Mouse (Mus musculus) ovary, postnatal 14 days (tissue): ENCODE measurements around the gene Ccdc60.
A peak's percentile ranks its signal among the peaks of the same experiment; 100 is the strongest.
"Not testable (repeated sequence)": the region's sequence is repeated elsewhere in the genome, so short reads cannot be mapped to it uniquely, and the experiment has no call there.

Experiments used
- DNase-seq: peaks from one replicate; pipeline ENCODE4 v3.0.0; 2022; ENCODE audit warnings: low spot score

Gene Ccdc60

GRCm38 (mm10) chr5:116192693-116193092 is 96.1 kb downstream of the Ccdc60 start:
- DNase-seq = no peak

GRCm38 (mm10) chr5:116191596-116191995 is 97.2 kb downstream of the Ccdc60 start:
- no peak for DNase-seq

- no peak for DNase-seq
These were observed 99.0 kb downstream of the Ccdc60 start for GRCm38 (mm10) chr5:116189818-116190217.

- DNase-seq = no peak
These were observed 108.2 kb downstream of the Ccdc60 start for GRCm38 (mm10) chr5:116180594-116180993.

- DNase-seq = no peak
These were observed 117.1 kb downstream of the Ccdc60 start for GRCm38 (mm10) chr5:116171721-116172120.

- no peak for DNase-seq
These were observed 121.8 kb downstream of the Ccdc60 start for GRCm38 (mm10) chr5:116166965-116167364.

GRCm38 (mm10) chr5:116165203-116165888 is 123.4 kb downstream of the Ccdc60 start:
- no peak for DNase-seq

GRCm38 (mm10) chr5:116154811-116155210 is 134.0 kb downstream of the Ccdc60 start:
- DNase-seq = no peak

GRCm38 (mm10) chr5:116146446-116146845 is 142.3 kb downstream of the Ccdc60 start:
- not testable (repeated sequence) for DNase-seq

GRCm38 (mm10) chr5:116144711-116145110 is 144.1 kb downstream of the Ccdc60 start:
- DNase-seq = no peak

- DNase-seq = no peak
These were observed 148.1 kb downstream of the Ccdc60 start for GRCm38 (mm10) chr5:116140682-116141081.

GRCm38 (mm10) chr5:116123344-116123743 is 165.4 kb downstream of the Ccdc60 start:
- peak; percentile 74 for DNase-seq

GRCm38 (mm10) chr5:116116567-116116966 is 172.2 kb downstream of the Ccdc60 start:
- DNase-seq = peak; percentile 9

- DNase-seq = no peak
These were observed 172.7 kb downstream of the Ccdc60 start for GRCm38 (mm10) chr5:116116110-116116509.

- DNase-seq = no peak
These were observed 173.5 kb downstream of the Ccdc60 start for GRCm38 (mm10) chr5:116115071-116115834.

GRCm38 (mm10) chr5:116108651-116109050 is 180.1 kb downstream of the Ccdc60 start:
- DNase-seq = no peak

GRCm38 (mm10) chr5:116084231-116084630 is 204.6 kb downstream of the Ccdc60 start:
- DNase-seq = no peak

GRCm38 (mm10) chr5:116083081-116083480 is 205.7 kb downstream of the Ccdc60 start, which contains the start of gene Tmem233:
Tmem233 (minus strand) TSS chr5:116083244.
- no peak for DNase-seq

- DNase-seq = no peak
These were observed 206.4 kb downstream of the Ccdc60 start for GRCm38 (mm10) chr5:116082241-116082900.

GRCm38 (mm10) chr5:116081616-116082015 is 207.2 kb downstream of the Ccdc60 start:
- no peak for DNase-seq

- DNase-seq = no peak
These were observed 208.0 kb downstream of the Ccdc60 start for GRCm38 (mm10) chr5:116080736-116081135.
